Mouse (Mus musculus) forebrain, embryonic 15.5 days (tissue): ENCODE results near the gene R3hdm4. TPM values are rescaled to one million over a fixed set of nuclear protein-coding genes. Genes with fewer than 3 reads are reported as not detected.
"Not testable (repeated sequence)": the region's sequence is repeated elsewhere in the genome, so short reads cannot be mapped to it uniquely, and the experiment has no call there.

Experiments
- ATAC-seq: fragments of 200-750 bp; cut with Nextera tagmentation; replicated peaks from 2 replicates; pipeline ENCODE4 v1.8.0; 2017; ENCODE audit warnings: mild to moderate bottlenecking, moderate TSS enrichment, moderate library complexity
- H3K27ac ChIP-seq: fragments of 300-500 bp; sonication (generic); replicated peaks from 2 replicates; pipeline ENCODE4 v1.5.1; 2015; ENCODE audit warnings: mild to moderate bottlenecking, inconsistent platforms
- H3K27me3 ChIP-seq: fragments of 300-500 bp; sonication (generic); 2 replicates; pipeline ENCODE4 v1.6.1; 2015; ENCODE audit warnings: inconsistent platforms
- H3K36me3 ChIP-seq: fragments of 300-500 bp; sonication (generic); 2 replicates; pipeline ENCODE4 v1.6.1; 2015; ENCODE audit warnings: mild to moderate bottlenecking, inconsistent platforms
- H3K4me1 ChIP-seq: fragments of 300-500 bp; sonication (generic); 2 replicates; pipeline ENCODE4 v1.6.1; 2015; ENCODE audit warnings: inconsistent platforms
- H3K4me2 ChIP-seq: fragments of 300-500 bp; sonication (generic); replicated peaks from 2 replicates; pipeline ENCODE4 v1.6.1; 2015; ENCODE audit warnings: mild to moderate bottlenecking, inconsistent platforms
- H3K4me3 ChIP-seq: fragments of 300-500 bp; sonication (generic); 2 replicates; pipeline ENCODE4 v1.5.1; 2015; ENCODE audit warnings: mild to moderate bottlenecking, inconsistent platforms
- H3K9ac ChIP-seq: fragments of 300-500 bp; sonication (generic); replicated peaks from 2 replicates; pipeline ENCODE4 v1.6.1; 2015; ENCODE audit warnings: mild to moderate bottlenecking, inconsistent platforms
- H3K9me3 ChIP-seq: fragments of 300-500 bp; sonication (generic); 2 replicates; pipeline ENCODE4 v1.6.1; 2016; ENCODE audit warnings: inconsistent platforms
- WGBS: fragments of 180-500 bp; shearing (Covaris S2); methylation state at CpG from one replicate; pipeline ENCODE4 v1.1.7; 2015; ENCODE audit warnings: mixed read lengths; 5-methylcytosine and 5-hydroxymethylcytosine counted together
- polyA plus RNA-seq: library from polyadenylated mRNA; unstranded; fragments of >200 nt; fragmentation: Nextera tagmentation; extraction: Ambion mirVana; gene quantifications from 2 replicates; pipeline ENCODE4 v1.2.1, GENCODE M21; 2015

R3hdm4 gene
- polyA plus RNA-seq, 1 experiment from 2014 or later = 277 TPM

GRCm38 (mm10) chr10:79906712-79907111 is 14.3 kb downstream of the R3hdm4 start:
- Histone ChIP-seq H3K36me3 (peaks cover 44% of the 10 kb centered on the region), H3K9me3 (no peaks in the 10 kb centered on the region)
- WGBS = 94% methylated on average over 9 of the region's 9 CpGs

GRCm38 (mm10) chr10:79900951-79901410 is 20.0 kb downstream of the R3hdm4 start:
- H3K27ac ChIP-seq = peak overlapping the region; percentile 27; the same call in 1 of the 2 replicates
- no peaks in the 10 kb centered on the region for H3K27me3 ChIP-seq
- no peak overlapping the region for H3K4me2 ChIP-seq
- 7% methylated on average over 2 of the region's 2 CpGs for WGBS
- H3K4me1 ChIP-seq = peaks cover 7% of the 10 kb centered on the region
- no peaks in the 10 kb centered on the region for H3K9me3 ChIP-seq
- H3K9ac ChIP-seq = no peak overlapping the region
- peaks cover 30% of the 10 kb centered on the region for H3K36me3 ChIP-seq
- ATAC-seq = peak; percentile 63
- H3K4me3 ChIP-seq = no peak overlapping the region

More at GRCm38 (mm10) chr10:79906712-79907111, 14.3 kb downstream of the R3hdm4 start:
- no peak overlapping the region for H3K9ac ChIP-seq
- no peak overlapping the region for H3K27ac ChIP-seq
- H3K4me2 ChIP-seq = no peak overlapping the region
- H3K4me1 ChIP-seq = peaks cover 17% of the 10 kb centered on the region
- no peaks in the 10 kb centered on the region for H3K27me3 ChIP-seq
- ATAC-seq = no peak
- H3K4me3 ChIP-seq = no peak overlapping the region

- Histone ChIP-seq H3K4me2 (no peak overlapping the region), H3K27ac (no peak overlapping the region), H3K9me3 (no peaks in the 10 kb centered on the region), H3K36me3 (peaks cover 13% of the 10 kb centered on the region), H3K9ac (no peak overlapping the region), H3K4me3 (no peak overlapping the region), H3K4me1 (peaks cover 7% of the 10 kb centered on the region), H3K27me3 (no peaks in the 10 kb centered on the region)
- ATAC-seq = no peak
- 51% methylated on average over 20 of the region's 20 CpGs for WGBS
These were observed 23.4 kb downstream of the R3hdm4 start for GRCm38 (mm10) chr10:79897316-79898245.

- Histone ChIP-seq H3K36me3 (peaks cover 13% of the 10 kb centered on the region), H3K27ac (no peak overlapping the region), H3K9ac (no peak overlapping the region), H3K27me3 (no peaks in the 10 kb centered on the region), H3K4me1 (peaks cover 7% of the 10 kb centered on the region), H3K9me3 (no peaks in the 10 kb centered on the region), H3K4me3 (no peak overlapping the region), H3K4me2 (no peak overlapping the region)
- 89% methylated on average over 13 of the region's 13 CpGs for WGBS
- ATAC-seq = no peak
These were observed 24.2 kb downstream of the R3hdm4 start for GRCm38 (mm10) chr10:79896814-79897213.

- H3K9me3 ChIP-seq = no peaks in the 10 kb centered on the region
- ATAC-seq = no peak
- no peak overlapping the region for H3K27ac ChIP-seq
- H3K4me1 ChIP-seq = peaks cover 6% of the 10 kb centered on the region
- 90% methylated on average over 16 of the region's 16 CpGs for WGBS
- H3K4me2 ChIP-seq = no peak overlapping the region
- no peak overlapping the region for H3K4me3 ChIP-seq
- no peaks in the 10 kb centered on the region for H3K27me3 ChIP-seq
- H3K36me3 ChIP-seq = peaks cover 13% of the 10 kb centered on the region
- H3K9ac ChIP-seq = no peak overlapping the region
These were observed 24.7 kb downstream of the R3hdm4 start for GRCm38 (mm10) chr10:79896306-79896705.

- not testable (repeated sequence) for H3K4me3 ChIP-seq, H3K27me3 ChIP-seq, H3K4me2 ChIP-seq, H3K9ac ChIP-seq, H3K4me1 ChIP-seq, H3K9me3 ChIP-seq, H3K27ac ChIP-seq
- peak; percentile 69 for ATAC-seq
- WGBS = 42% methylated on average over 22 of the region's 22 CpGs
- H3K36me3 ChIP-seq = peaks cover 13% of the 10 kb centered on the region; the same call in 1 of the 2 replicates
These were observed 28.4 kb downstream of the R3hdm4 start for GRCm38 (mm10) chr10:79892451-79893118.

GRCm38 (mm10) chr10:79890670-79891069 is 30.3 kb downstream of the R3hdm4 start, which contains the start of gene Cfd:
Gene Cfd (plus strand): TSS chr10:79890853.
- Histone ChIP-seq H3K9me3 (no peaks in the 10 kb centered on the region), H3K4me1 (no peaks in the 10 kb centered on the region), H3K27me3 (no peaks in the 10 kb centered on the region), H3K36me3 (peaks cover 5% of the 10 kb centered on the region; the same call in 1 of the 2 replicates), H3K4me2 (no peak within 1 kb of the TSS), H3K4me3 (no peak within 1 kb of the TSS), H3K9ac (no peak within 1 kb of the TSS), H3K27ac (no peak within 1 kb of the TSS)
- no peak for ATAC-seq
- 42% methylated on average over 5 of the region's 5 CpGs for WGBS

GRCm38 (mm10) chr10:79889386-79889785 is 31.6 kb downstream of the R3hdm4 start:
- Histone ChIP-seq H3K27ac (no peak overlapping the region), H3K9ac (no peak overlapping the region), H3K9me3 (no peaks in the 10 kb centered on the region), H3K36me3 (no peaks in the 10 kb centered on the region), H3K4me1 (no peaks in the 10 kb centered on the region), H3K4me2 (no peak overlapping the region), H3K27me3 (no peaks in the 10 kb centered on the region), H3K4me3 (no peak overlapping the region)
- 89% methylated on average over 2 of the region's 2 CpGs for WGBS
- ATAC-seq = no peak

- Histone ChIP-seq H3K4me3 (no peak overlapping the region), H3K27me3 (peaks cover 9% of the 10 kb centered on the region), H3K9me3 (no peaks in the 10 kb centered on the region), H3K4me2 (no peak overlapping the region), H3K27ac (no peak overlapping the region), H3K4me1 (peaks cover 6% of the 10 kb centered on the region), H3K36me3 (no peaks in the 10 kb centered on the region), H3K9ac (no peak overlapping the region)
- WGBS = 88% methylated on average over 8 of the region's 8 CpGs
- ATAC-seq = no peak
These were observed 34.4 kb downstream of the R3hdm4 start for GRCm38 (mm10) chr10:79886611-79887010.

- Histone ChIP-seq H3K9me3 (no peaks in the 10 kb centered on the region), H3K4me3 (no peak within 1 kb of the TSS), H3K27me3 (peaks cover 12% of the 10 kb centered on the region), H3K4me2 (no peak within 1 kb of the TSS), H3K27ac (no peak within 1 kb of the TSS), H3K36me3 (no peaks in the 10 kb centered on the region), H3K4me1 (peaks cover 6% of the 10 kb centered on the region), H3K9ac (no peak within 1 kb of the TSS)
- 81% methylated on average over 6 of the region's 6 CpGs for WGBS
- no peak for ATAC-seq
These were observed 35.0 kb downstream of the R3hdm4 start, which contains the start of gene Elane for GRCm38 (mm10) chr10:79886054-79886453. Gene Elane (plus strand): TSS chr10:79886247.

- H3K4me2 ChIP-seq, H3K4me1 ChIP-seq, H3K9me3 ChIP-seq, H3K36me3 ChIP-seq, ATAC-seq, H3K9ac ChIP-seq, H3K27ac ChIP-seq, H3K4me3 ChIP-seq: not testable (repeated sequence)
- H3K27me3 ChIP-seq = peaks cover 17% of the 10 kb centered on the region
- WGBS = 85% methylated on average over 3 of the region's 3 CpGs
These were observed 36.1 kb downstream of the R3hdm4 start for GRCm38 (mm10) chr10:79884938-79885337.

GRCm38 (mm10) chr10:79884446-79884845 is 36.6 kb downstream of the R3hdm4 start:
- H3K9ac ChIP-seq = no peak overlapping the region
- WGBS = 59% methylated on average over 4 of the region's 4 CpGs
- no peak overlapping the region for H3K27ac ChIP-seq
- peaks cover 6% of the 10 kb centered on the region for H3K4me1 ChIP-seq
- no peak overlapping the region for H3K4me2 ChIP-seq
- no peak overlapping the region for H3K4me3 ChIP-seq
- peaks cover 17% of the 10 kb centered on the region for H3K27me3 ChIP-seq
- H3K9me3 ChIP-seq = no peaks in the 10 kb centered on the region
- no peak for ATAC-seq
- H3K36me3 ChIP-seq = no peaks in the 10 kb centered on the region
